Mouse (Mus musculus): ENCODE measurements around the gene Cd5.
A peak's percentile ranks its signal among the peaks of the same experiment; 100 is the strongest.

The Cd5 gene

DNA sequence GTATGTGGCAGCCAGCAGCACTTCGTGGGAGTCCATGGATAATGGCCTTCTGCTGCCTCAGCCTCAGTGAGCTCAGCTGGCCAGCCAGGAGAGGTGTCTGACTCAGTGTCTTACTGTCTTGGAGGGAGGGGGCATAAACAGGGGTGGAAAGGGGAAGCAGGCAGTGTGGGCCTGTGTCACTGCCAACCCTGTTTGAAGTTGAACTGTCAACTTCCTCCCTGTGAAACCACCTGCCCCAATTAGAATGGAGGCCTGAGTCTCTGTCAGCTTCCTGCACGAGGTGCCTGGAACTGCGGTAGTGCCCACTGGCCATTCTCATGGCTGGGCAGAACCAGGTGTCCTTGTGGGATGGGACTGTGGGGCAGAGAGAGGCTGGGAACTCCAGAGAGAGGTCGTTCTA, at the start of gene Cd5:
Cd5 (minus strand) TSS at position 192 of the 400 bp plus-strand sequence.
- peak; percentile 87 for DNase-seq (ENCODE audit: low read depth)

DNA sequence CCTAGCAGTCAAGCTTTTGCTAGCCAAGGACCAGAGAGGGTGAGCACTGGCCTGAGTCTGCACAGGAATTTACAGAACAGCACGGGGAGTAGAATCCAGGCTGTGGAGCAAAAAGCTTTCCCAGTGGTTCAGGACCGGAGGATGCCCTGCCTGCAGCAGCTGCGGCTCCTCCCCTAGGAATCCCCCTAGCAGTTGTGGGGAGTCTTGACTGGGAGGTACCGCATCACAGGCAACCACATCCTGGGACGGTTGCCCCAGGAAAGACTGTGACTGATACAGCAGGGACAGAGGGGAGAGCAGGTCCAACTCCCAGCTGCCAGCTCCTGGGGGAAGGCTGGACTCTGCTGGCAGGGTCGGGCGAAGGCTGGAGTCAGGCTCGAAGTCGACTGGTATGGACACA, 49.4 kb upstream of the Cd5 start:
- DNase-seq (ENCODE audit: low read depth) = peak; percentile 76

DNA sequence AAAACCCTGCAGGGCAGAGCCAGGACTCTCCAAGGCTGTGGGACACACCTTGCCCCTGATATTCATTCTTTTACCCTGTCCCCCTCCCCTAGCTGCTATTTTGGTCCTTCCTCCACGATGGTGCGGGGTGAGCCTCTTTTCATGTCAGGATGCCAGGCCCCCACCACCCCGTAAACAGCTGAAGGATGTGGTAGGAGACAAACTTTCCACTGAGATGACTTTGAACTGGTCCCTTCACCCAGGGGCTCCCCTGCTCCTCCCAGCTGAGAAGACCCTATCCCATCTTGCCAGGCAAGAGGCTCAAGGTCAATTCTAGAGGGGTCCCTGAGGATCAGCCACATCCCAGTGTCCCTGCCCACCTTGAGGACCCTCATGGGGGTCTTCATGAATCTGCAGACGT, 48.6 kb upstream of the Cd5 start:
- peak; percentile 89 for DNase-seq (ENCODE audit: low read depth)

DNA sequence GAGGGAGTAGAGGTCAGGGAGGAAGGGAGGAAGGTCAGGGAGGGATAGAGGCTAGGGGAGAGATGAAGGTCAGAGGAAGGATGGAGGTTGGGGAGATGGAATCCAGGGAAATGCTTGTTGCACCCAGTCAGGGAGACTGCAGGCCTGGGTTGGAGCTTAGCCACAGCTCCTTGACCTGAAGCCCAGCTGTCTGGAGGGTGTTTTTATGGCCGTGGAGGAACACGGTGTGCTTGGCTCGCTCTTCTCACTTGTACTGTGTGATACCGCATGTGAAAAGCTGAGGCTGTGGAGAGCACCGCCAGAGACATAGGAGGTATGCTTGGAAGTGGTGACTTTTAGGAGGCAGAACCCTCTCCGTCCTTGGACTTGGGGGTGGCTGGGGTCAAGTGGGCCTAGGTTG, 48.0 kb upstream of the Cd5 start:
- peak; percentile 46 for DNase-seq (ENCODE audit: low read depth)

DNA sequence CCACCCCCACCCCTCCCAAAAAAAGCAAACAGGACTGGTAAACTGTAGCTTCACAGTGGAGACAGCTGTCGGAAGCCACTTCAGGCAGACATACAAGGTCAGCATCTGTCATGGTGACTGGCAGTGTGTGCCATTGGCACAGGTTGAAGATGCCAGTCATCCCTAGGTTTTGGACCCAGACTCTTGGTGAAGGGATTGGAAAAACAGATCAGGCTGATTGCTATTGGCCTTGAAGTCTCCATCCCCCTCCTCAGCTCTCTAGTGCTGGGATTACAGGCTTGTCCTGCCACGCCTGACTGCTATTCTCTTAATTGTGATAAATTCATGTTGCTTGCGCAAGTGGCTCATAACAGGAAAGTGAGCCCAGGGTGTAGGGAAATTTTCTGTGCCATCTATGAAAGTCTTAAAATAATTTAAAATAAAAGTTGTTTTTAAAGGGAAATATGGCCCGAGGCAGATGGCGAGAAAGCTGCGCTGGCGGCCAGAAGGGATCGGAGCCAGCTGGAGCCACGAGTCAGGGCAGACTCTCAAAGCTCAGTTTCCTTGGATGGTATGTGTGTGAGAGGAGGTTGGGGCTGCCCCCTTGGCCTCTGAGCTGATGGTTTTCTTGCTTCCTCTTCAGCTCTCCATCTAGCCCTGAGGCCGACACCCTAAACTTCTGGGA, 46.1 kb upstream of the Cd5 start:
- DNase-seq (ENCODE audit: low read depth) = no peak

DNA sequence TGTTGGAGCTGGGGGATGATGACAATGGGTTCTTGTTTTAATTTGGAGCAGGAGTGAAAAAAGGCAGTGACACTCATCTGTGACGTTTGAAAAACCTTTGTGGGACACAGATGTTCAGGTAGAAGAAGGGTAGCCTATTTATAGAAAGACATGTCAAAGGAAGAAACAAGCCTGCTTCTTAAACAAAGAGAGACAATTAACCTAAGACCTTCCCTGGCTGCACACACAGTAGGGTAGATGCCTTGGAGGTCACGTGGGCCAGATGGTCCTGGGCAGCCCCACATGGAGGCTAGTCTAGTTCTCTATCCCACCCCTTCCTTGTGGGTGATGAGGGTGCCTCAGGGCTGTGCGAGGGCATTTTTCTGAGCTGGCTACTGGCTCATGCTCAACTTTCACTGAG, 45.3 kb upstream of the Cd5 start:
- DNase-seq (ENCODE audit: low read depth) = peak; percentile 67

DNA sequence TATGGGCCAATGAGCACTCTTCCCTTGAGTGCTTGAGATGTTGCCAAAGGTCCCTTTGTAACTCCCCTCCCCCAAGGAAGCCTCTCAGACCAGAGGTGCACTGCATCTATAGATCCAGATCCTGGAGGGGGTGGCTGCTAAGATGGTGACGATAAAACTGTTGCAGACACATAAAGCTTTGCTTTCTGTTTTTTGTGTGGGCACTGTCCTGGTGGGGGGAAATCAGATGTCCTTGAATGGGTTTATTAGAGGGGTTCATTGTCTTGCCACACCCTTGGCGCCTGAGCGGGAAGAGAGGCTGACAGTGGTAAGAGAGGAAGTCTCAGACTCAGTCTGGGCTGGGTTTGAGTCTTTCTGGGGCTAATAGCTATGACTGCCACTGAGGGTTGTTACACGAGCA, 44.4 kb upstream of the Cd5 start:
- peak; percentile 60 for DNase-seq (ENCODE audit: low read depth)

DNA sequence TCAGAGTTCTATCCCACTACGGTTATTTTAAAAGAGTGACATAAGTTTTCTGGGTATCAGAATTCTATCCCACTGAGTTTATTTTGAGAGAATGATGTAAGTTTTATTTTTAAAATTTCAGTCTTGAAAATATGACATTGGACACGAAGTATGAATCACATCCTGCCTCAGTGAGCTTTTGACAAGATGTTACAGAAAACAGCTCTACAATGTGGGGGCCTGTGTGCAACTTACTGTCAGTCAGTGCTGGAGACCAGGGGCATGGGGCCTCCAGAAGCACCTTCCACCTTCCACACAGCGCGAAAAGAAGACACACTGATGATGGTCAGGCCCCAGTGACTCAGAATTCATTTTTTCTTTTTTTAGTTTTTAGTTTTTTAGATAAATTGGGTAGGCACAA, 42.8 kb upstream of the Cd5 start:
- DNase-seq (ENCODE audit: low read depth) = peak; percentile 56

DNA sequence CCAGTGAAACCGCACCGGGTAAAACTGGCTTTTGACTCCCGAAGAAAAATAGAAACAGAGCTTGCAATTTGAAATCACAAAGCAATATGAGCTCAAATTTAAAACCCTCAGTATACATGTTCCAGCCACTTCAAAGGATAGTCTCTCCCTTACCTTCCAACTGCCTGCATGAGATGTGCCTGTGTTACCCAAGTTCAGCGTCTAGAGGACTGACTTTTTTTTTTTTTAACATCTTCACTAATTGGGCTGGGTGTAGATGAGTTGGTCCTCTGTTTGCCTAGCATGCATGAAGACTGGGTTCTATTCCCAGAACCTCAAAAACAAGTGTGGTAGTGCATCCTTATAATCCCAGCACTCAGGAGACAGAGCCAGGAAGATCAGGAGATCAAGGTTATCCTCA, 38.1 kb upstream of the Cd5 start:
- peak; percentile 66 for DNase-seq (ENCODE audit: low read depth)

DNA sequence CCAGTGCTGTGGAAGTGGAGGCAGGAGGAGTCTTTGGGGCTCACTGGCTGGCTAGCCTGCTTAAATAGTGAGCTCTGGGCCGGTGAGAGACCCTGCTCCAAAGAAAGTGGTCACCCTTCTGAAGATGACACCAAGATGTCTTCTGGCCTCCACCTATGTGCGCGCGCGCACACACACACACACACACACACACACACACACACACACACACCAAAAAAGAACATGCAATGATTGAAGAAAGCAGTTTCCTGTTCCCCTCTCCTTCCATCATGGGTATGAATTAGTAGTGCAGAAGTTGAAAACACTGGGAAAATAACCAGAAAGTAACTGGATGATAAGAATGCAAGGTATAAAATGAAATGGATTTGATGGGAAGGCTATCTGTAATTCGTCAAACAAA, 35.3 kb upstream of the Cd5 start:
- DNase-seq (ENCODE audit: low read depth) = peak; percentile 53

DNA sequence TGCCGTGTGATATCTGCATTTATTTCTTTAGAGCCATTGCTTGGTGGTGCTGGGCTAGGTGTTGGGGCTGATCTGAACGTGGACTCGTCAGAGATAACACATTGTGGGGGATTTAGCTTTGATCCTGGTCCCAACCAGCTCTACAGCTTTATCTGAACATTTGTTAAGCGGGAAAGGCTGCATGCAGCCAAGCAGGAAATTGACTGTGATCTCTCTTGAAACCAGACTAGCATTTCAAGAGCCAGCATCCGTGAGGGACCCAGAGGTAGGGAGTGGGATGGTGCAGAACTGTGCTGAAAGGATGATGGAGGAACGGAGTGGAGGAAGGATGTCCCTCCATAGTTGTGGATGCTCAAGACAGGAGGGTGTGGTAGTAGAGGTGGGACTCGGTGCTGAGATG, 34.6 kb upstream of the Cd5 start:
- DNase-seq (ENCODE audit: low read depth) = no peak

DNA sequence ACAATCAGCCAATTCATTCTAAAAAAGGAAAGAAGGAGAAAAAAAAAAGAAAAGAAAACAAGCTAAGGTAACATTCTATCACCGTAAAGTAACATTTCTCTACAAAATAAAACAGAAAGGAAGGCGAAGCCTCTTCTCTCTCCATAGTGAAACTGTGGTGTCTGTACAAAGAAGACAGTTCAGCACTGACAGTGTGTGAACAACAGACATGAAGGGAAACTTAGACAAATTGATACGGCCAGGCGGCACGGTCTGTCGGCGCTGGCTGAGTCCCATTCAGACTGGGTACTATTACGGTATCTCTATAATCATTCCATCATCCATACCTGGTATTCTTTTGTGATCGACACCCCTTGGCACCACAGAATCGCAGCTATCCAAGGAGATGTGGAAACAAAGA, 34.1 kb upstream of the Cd5 start:
- peak; percentile 57 for DNase-seq (ENCODE audit: low read depth)

DNA sequence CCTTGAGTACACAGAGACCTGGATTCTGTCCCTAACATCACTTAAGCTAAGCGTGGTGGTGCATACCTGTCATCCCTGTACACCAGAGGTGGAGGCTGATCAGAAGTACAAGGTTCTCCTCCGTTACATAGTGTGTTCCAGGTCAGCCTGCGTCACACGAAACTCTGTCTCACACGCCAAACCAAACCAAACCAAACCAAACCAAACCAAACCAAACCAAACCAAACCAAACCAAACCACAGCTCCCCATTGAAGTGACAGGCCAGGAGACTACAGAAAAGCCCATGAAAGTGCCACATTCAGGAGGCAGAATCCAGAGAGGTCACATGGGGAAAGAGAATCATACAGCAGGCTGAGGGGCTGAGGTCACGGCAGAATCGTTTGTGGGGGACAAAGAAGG, 33.2 kb upstream of the Cd5 start:
- DNase-seq (ENCODE audit: low read depth) = peak; percentile 55

DNA sequence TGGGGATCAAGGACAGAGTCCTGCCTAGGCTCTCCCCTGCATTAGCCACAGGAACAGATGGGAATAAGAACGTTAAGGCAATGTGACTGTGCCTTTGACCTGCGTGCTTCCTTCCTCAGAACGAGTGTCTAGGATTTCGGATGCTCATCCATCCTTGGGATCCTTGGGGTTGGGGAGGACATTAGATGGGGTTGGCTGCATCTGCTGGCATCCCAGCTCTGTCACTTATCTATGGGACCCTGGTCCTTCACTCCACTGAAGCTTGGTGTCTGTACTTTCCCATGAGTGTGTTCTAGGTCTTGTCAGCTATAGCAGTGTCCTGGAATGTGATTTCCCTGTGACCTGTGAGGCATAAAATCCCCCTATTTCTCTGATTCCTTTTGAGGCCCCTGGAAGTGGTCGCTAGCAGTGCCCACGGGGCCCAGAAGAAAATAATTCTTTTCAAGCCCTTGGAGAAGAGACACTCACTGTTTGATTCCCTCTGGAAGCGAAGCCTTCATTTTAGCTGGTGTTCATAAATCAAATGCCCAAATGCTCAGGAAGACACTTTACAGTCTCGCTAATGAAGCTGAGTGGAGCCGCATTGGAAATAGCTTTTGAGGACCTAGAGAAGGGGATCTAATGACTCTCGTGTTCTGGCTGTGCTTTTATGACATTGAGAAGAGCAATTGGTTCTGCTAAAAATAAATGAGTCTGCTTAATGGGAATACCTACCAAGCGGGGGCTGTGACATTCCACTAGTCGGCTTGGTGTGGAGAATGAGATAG, 30.8 kb upstream of the Cd5 start:
- no peak for DNase-seq (ENCODE audit: low read depth)

DNA sequence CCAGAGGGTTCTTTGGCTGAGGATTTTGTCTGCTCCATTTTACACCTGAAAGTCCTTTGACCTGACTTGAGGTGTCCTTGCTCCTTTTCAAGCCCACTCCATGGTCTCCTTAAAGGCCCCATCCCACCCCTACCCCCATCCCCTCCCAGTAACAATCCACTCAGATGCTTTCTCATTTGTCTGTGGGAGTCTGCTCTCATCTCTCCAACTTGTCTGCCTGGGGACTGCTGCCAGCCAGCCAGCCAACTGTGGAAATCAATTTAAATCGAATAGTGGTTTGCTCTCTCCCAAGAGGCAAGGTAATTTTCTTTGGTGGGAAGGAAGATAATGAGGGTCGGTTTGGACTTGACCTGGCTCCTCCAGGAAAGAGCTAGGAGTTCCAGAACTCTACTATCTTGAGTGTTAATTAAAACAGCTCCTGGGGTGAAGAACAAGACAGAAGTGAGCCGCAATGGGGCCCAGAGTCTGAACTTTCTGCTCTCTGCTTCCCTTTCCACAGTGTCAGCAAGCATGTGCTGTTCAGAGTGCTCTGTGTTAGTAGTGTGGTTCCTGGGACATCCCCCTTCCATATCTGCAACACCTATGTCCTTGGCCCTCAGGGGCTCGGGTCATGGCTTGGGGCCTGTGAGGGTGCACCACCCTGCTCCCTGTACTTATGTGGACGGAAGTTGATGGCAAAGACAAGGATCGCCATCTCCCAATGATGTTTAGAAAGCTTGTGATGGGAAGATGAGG, 30.1 kb upstream of the Cd5 start:
- DNase-seq (ENCODE audit: low read depth) = no peak

DNA sequence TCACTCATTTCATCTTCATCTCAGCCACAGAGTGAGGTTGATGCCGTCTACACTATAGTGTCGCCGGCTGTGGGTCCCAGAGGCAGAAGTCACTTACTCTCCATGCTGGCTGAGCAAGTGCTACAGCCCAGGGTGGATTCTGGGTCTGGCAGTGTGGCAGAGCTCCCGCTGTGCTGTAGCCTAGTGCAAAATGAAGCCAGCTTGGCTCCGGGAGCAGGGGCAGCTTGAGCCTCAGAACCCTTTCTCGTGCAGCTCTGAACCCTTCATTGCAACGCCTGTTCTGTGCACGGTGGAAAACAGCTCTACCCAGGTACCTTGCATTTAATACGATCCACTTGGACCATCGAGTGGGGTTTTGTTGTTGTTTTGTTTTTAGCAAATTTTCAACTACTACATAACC, 28.8 kb upstream of the Cd5 start:
- DNase-seq (ENCODE audit: low read depth) = no peak

DNA sequence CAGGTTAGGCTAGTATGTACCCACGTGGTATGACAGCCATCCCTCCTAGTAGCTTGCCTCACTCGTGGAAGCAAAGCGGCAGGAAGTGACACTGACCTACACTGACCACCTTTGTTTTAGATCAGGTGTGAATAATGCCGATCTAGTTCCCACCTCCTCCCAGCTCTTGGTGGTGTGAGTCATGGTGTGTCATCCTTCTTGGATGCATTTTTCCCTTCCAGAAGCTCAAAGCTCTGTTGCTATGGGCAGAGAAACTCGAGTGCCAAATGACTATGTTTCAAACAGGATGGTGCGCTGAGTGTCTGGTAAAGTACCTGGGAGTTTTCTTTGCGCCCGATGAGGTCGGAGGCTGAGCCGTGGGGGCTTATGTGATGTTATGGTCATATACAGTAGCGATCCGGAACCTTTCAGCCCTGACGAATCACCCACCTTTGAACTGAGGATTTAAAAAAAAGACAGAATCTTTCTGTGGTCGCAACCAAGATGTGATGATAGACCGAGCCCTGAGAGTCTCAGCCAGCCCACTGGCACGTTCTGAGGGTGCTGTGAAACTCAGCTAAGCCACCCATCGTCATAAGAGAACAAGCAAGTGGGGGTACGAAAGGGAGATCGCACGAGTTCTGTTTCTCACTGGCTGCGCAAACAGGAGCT, 24.7 kb upstream of the Cd5 start:
- peak; percentile 84 for DNase-seq (ENCODE audit: low read depth)

DNA sequence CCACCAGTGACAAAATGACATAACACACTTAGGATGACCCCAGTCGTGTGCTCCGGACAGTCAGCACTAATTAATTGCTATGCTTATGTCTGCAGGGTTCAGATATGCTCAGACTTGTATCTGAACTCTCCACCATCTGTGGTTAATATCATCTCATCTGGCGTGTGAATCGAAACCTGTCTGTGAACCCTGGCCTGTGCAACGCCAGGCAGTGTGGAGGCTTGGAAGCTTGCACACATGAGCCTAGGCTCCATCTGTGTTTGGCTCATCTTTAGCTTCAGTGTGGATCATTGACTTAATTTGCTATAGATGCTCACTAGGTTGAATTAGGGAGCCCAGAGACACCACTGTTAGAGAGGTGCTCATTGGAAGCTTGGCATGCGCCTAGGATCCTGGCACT, 23.7 kb upstream of the Cd5 start:
- DNase-seq (ENCODE audit: low read depth) = no peak

DNA sequence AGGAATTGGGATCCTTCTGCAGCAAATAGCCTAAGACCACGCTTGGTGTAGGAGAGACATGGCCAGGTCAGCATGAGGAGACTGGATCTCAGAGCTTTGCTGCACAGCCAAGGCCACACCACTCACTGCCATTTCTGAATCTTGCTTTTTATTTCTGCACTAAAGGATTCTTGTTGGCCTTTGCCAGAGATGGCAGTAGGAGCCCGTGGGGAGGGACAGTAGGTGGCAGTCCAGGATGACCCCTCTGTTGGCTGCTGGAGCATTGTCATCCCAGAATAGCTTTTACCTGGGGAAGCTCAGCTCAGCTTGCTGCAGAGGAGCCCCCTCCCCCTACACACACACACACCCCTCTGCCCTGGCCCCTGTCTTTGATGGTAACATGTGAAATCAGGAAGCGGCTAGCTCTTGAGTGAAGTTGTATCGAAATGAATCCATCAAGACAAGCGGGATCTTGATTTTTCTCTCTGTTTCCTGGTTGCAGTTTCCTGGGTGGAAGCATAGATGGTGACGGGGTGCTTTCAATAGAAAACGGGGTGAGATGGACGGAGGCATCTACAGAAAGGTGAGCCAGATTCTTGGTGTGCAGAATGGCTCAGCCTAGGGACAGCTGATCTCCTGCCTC, 23.1 kb upstream of the Cd5 start:
- peak; percentile 61 for DNase-seq (ENCODE audit: low read depth)

DNA sequence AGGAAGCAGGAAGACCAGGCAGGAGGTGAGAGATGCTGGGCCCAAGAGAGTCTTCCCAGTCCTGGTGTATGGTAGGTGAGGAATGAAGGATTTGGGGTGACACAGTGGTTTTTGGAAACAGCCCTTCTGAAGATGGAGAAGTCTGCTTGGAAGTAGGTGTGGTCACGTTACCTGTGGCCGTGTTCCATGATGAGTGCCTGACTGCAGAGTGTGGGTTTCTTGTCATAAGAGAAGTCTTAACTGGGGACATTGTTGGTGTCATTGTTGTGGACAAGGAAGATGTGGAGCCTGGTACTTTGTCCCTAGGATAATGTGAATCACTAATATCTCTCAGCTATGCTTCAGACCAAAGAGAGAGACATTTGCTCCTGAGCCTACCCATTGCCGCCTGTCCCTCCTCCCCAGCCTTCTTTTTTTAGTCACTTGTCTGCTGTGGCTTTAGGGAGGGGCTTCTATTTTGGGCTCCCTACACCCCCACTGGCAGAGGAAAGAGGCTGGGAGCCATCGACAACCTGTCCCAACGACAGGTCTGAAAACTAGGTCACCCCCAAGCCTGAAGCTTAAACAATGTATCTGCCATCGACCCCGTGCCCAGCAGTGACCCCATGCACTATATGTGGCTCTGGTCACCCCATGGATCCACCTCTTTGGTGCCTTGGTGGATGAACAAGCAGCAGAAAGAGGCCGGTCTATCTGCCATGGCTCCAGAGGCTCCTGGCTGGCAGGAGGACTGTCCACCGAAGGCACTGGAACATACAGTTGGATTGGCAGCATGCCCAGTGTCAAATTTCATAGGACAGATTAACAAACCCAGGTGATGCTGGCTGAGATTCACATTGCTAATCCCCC, 21.4 kb upstream of the Cd5 start:
- peak; percentile 57 for DNase-seq (ENCODE audit: low read depth)

DNA sequence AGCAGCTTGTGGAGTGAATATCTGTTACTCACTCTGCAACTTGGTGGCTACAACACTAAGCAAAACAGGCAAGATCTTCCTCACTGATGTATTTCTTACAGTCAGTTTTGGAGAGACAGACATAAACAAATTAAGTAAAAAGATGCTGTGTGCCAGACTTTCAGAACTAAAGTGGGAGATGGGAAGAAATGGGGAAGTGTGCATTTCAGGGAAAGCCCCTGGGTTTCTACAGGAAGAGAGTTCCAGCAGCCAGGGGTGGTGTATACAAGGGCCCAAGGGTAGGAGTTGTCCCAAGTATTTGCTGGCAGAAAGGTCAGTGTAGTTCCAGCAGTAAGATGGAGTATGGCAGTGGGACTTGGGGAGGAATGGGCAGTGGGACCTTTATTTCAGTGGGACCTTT, 20.7 kb upstream of the Cd5 start:
- DNase-seq (ENCODE audit: low read depth) = no peak

Data from naive thymus-derived CD4-positive, alpha-beta T cell, adult 2 months (primary cell).